Mouse (Mus musculus) hindbrain, postnatal 0 days (tissue): ENCODE results near the gene Acads. TPM values are rescaled to one million over a fixed set of nuclear protein-coding genes. Genes with fewer than 3 reads are reported as not detected.
A peak's percentile ranks its signal among the peaks of the same experiment; 100 is the strongest.

Experiments
- ATAC-seq: fragments of 200-750 bp; cut with Nextera tagmentation; 2 replicates; pipeline ENCODE4 v1.8.0; 2017; ENCODE audit warnings: mild to moderate bottlenecking, moderate TSS enrichment, moderate library complexity
- DNase-seq: peaks from one replicate; pipeline ENCODE4 v3.0.0-alpha.2; 2015; ENCODE audit warnings: low spot score
- H3K27ac ChIP-seq: fragments of 300-500 bp; sonication (generic); 2 replicates; pipeline ENCODE4 v1.5.1; 2014; ENCODE audit warnings: mild to moderate bottlenecking
- H3K27me3 ChIP-seq: fragments of 300-500 bp; sonication (generic); 2 replicates; pipeline ENCODE4 v1.6.1; 2014; ENCODE audit warnings: low read length, mixed read lengths; ENCODE audit not compliant: insufficient read depth
- H3K36me3 ChIP-seq: fragments of 300-500 bp; sonication (generic); 2 replicates; pipeline ENCODE4 v1.6.1; 2014; ENCODE audit warnings: low read length, mixed read lengths; ENCODE audit not compliant: insufficient read depth
- H3K4me1 ChIP-seq: fragments of 300-500 bp; sonication (generic); 2 replicates; pipeline ENCODE4 v1.6.1; 2014; ENCODE audit warnings: antibody characterized with exemption, low read length, mixed read lengths; ENCODE audit not compliant: insufficient read depth
- H3K4me2 ChIP-seq: fragments of 300-500 bp; sonication (generic); 2 replicates; pipeline ENCODE4 v1.6.1; 2014; ENCODE audit warnings: low read depth, mild to moderate bottlenecking, low read length, moderate library complexity, mixed read lengths
- H3K4me3 ChIP-seq: fragments of 300-500 bp; sonication (generic); 2 replicates; pipeline ENCODE4 v1.5.1; 2014; ENCODE audit warnings: low read length
- H3K9ac ChIP-seq: fragments of 300-500 bp; sonication (generic); replicated peaks from 2 replicates; pipeline ENCODE4 v1.6.1; 2014; ENCODE audit warnings: mild to moderate bottlenecking, low read length, moderate library complexity, mixed read lengths
- H3K9me3 ChIP-seq: fragments of 300-500 bp; sonication (generic); 2 replicates; pipeline ENCODE4 v1.6.1; 2016; ENCODE audit warnings: low read length, mixed read lengths
- CTCF ChIP-seq: IDR thresholded peaks from 2 replicates; pipeline ENCODE4 v1.5.1; 2016; ENCODE audit warnings: antibody characterized with exemption, control low read depth, low read depth
- WGBS: fragments of 180-500 bp; shearing (Covaris S2); extraction: QIAGEN DNeasy Blood & Tissue Kit; methylation state at CpG from one replicate; pipeline ENCODE4 v1.1.7; 2014; 5-methylcytosine and 5-hydroxymethylcytosine counted together
- polyA plus RNA-seq: library from polyadenylated mRNA; unstranded; fragments of >200 nt; fragmentation: Nextera tagmentation; extraction: Ambion mirVana; gene quantifications from 2 replicates; pipeline ENCODE4 v1.2.1, GENCODE M21; 2015
- total RNA-seq: library from RNA; depleted of rRNA; stranded (reverse); fragments of >200 nt; gene quantifications from 2 replicates; pipeline ENCODE4 v1.2.3, GENCODE M21; 2014

The Acads gene
- total and polyA plus RNA-seq, 2 experiments from 2014 or later, result 22.1 to 32.5 TPM

- TF ChIP-seq CTCF, result no peak
- H3K4me1 ChIP-seq, result peaks cover 6% of the 10 kb centered on the region; the same call in 1 of the 2 replicates
- H3K4me2 ChIP-seq, result no peak overlapping the region
- no peak for DNase-seq
- peaks cover 46% of the 10 kb centered on the region for H3K36me3 ChIP-seq
- H3K4me3 ChIP-seq, result no peak overlapping the region
- ATAC-seq, result no peak
- H3K27ac ChIP-seq, result no peak overlapping the region
- H3K27me3 ChIP-seq, result no peaks in the 10 kb centered on the region
- H3K9me3 ChIP-seq, result no peaks in the 10 kb centered on the region
- 91% methylated on average over 6 of the region's 6 CpGs for WGBS
- no peak overlapping the region for H3K9ac ChIP-seq
Observed at GRCm38 (mm10) chr5:115145976-115146746, 27.0 kb upstream of the Acads start.

- H3K4me3 ChIP-seq, result no peak overlapping the region
- no peaks in the 10 kb centered on the region for H3K9me3 ChIP-seq
- H3K36me3 ChIP-seq, result peaks cover 41% of the 10 kb centered on the region
- H3K4me1 ChIP-seq, result peaks cover 6% of the 10 kb centered on the region; the same call in 1 of the 2 replicates
- H3K27me3 ChIP-seq, result no peaks in the 10 kb centered on the region
- ATAC-seq (no peak), DNase-seq (no peak)
- no peak for TF ChIP-seq CTCF
- no peak overlapping the region for H3K4me2 ChIP-seq
- WGBS, result 62% methylated on average over 11 of the region's 11 CpGs
- H3K9ac ChIP-seq, result no peak overlapping the region
- H3K27ac ChIP-seq, result no peak overlapping the region
Observed at GRCm38 (mm10) chr5:115145253-115145968, 26.3 kb upstream of the Acads start.

GRCm38 (mm10) chr5:115144471-115144870 is 25.3 kb upstream of the Acads start:
- Histone ChIP-seq H3K27me3 (no peaks in the 10 kb centered on the region), H3K4me2 (no peak overlapping the region), H3K27ac (no peak overlapping the region), H3K36me3 (peaks cover 32% of the 10 kb centered on the region), H3K4me1 (peaks cover 6% of the 10 kb centered on the region; the same call in 1 of the 2 replicates), H3K4me3 (no peak overlapping the region), H3K9me3 (no peaks in the 10 kb centered on the region), H3K9ac (no peak overlapping the region)
- 63% methylated on average over 6 of the region's 6 CpGs for WGBS
- TF ChIP-seq CTCF, result no peak
- DNase-seq, result no peak
- no peak for ATAC-seq

- Histone ChIP-seq H3K4me1 (peaks cover 6% of the 10 kb centered on the region; the same call in 1 of the 2 replicates), H3K27ac (peak overlapping the region; percentile 41; the same call in 1 of the 2 replicates), H3K36me3 (peaks cover 26% of the 10 kb centered on the region), H3K4me2 (no peak overlapping the region), H3K27me3 (no peaks in the 10 kb centered on the region), H3K9ac (no peak overlapping the region; the same call in 1 of the 2 replicates), H3K4me3 (no peak overlapping the region), H3K9me3 (no peaks in the 10 kb centered on the region)
- peak; percentile 53; the same call in 1 of the 2 replicates for ATAC-seq
- peak; percentile 67 for DNase-seq
- no peak for TF ChIP-seq CTCF
- WGBS, result 39% methylated on average over 10 of the region's 10 CpGs
Observed at GRCm38 (mm10) chr5:115143552-115143951, 24.4 kb upstream of the Acads start.

- no peak for TF ChIP-seq CTCF
- H3K4me2 ChIP-seq, result no peak overlapping the region
- peaks cover 6% of the 10 kb centered on the region; the same call in 1 of the 2 replicates for H3K4me1 ChIP-seq
- 80% methylated on average over 9 of the region's 9 CpGs for WGBS
- no peaks in the 10 kb centered on the region for H3K27me3 ChIP-seq
- H3K27ac ChIP-seq, result no peak overlapping the region
- DNase-seq (no peak), ATAC-seq (no peak)
- no peak overlapping the region for H3K4me3 ChIP-seq
- H3K36me3 ChIP-seq, result peaks cover 13% of the 10 kb centered on the region
- H3K9ac ChIP-seq, result no peak overlapping the region
- H3K9me3 ChIP-seq, result no peaks in the 10 kb centered on the region
Observed at GRCm38 (mm10) chr5:115142166-115142697, 23.1 kb upstream of the Acads start.

GRCm38 (mm10) chr5:115140726-115141125 is 21.6 kb upstream of the Acads start:
- Histone ChIP-seq H3K27me3 (no peaks in the 10 kb centered on the region), H3K9me3 (no peaks in the 10 kb centered on the region), H3K9ac (no peak overlapping the region), H3K4me3 (no peak overlapping the region), H3K4me2 (no peak overlapping the region), H3K36me3 (no peaks in the 10 kb centered on the region), H3K4me1 (peaks cover 6% of the 10 kb centered on the region; the same call in 1 of the 2 replicates), H3K27ac (no peak overlapping the region)
- no peak for TF ChIP-seq CTCF
- ATAC-seq (no peak), DNase-seq (no peak)
- WGBS, result 82% methylated on average over 3 of the region's 3 CpGs
